Mouse (Mus musculus) left cerebral cortex, adult 6 months (tissue): ENCODE measurements around the gene Bbs2. TPM values are rescaled to one million over a fixed set of nuclear protein-coding genes. Genes with fewer than 3 reads are reported as not detected.

Experiments used
- long read RNA-seq, 2 experiments: library from polyadenylated mRNA; unstranded; transcript quantifications; one replicate each; pipeline ENCODE4 v2.0.0; 2019 to 2020
- polyA plus RNA-seq: library from polyadenylated mRNA; unstranded; fragments of <200 nt; fragmentation: Nextera tagmentation; gene quantifications from 2 replicates; pipeline ENCODE4 v1.2.3, GENCODE M21; 2021

The Bbs2 gene
- polyA plus RNA-seq, result 11.4 and 11.5 TPM in 2 replicates
- long read RNA-seq, experiment 1, transcript Bbs2-201 (17 exons, 3,064 nt), result major isoform, 66 of 88 reads
- long read RNA-seq, experiment 1, partial matches to known transcripts, result 6 of 88 reads
- long read RNA-seq, experiment 1, other reads (novel, unspliced or antisense), result 16 of 88 reads
- long read RNA-seq, experiment 2, transcript Bbs2-201 (17 exons, 3,064 nt), result major isoform, 13 of 24 reads
- long read RNA-seq, experiment 2, partial matches to known transcripts, result 9 of 24 reads
- long read RNA-seq, experiment 2, other reads (novel, unspliced or antisense), result 1 of 24 reads

GRCm38 (mm10) chr8:94098081-94098974 lies at the start of gene Bbs2:
Gene Bbs2, minus strand, starts transcription at chr8:94098928.

GRCm38 (mm10) chr8:94136933-94137332 lies 38.2 kb upstream of the Bbs2 start, which contains the start of gene Mt4:
Gene Mt4, plus strand, starts transcription at chr8:94137197.

GRCm38 (mm10) chr8:94036944-94037524 lies 61.7 kb downstream of the Bbs2 start, which contains the start of the genes Nudt21 and Ogfod1:
Gene Nudt21, minus strand, starts transcription at chr8:94037031.
Gene Ogfod1, plus strand, starts transcription at chr8:94037198.

Other genes starting within 250 kb of the Bbs2 start
- gene Amfr, start 86.1 kb downstream of the Bbs2 start, polyA plus RNA-seq, result 37.2 and 80.5 TPM in 2 replicates
- 26.4 and 27.2 TPM in 2 replicates for gene Nudt21, start 61.9 kb downstream of the Bbs2 start, polyA plus RNA-seq
- gene Ogfod1, start 61.7 kb downstream of the Bbs2 start, polyA plus RNA-seq, result 45.5 and 56.9 TPM in 2 replicates
- gene Mt4, start 38.3 kb upstream of the Bbs2 start, polyA plus RNA-seq, result not detected in 2 replicates
- 1,224 and 1,264 TPM in 2 replicates for gene Mt3, start 53.7 kb upstream of the Bbs2 start, polyA plus RNA-seq
- gene Mt2, start 73.7 kb upstream of the Bbs2 start, polyA plus RNA-seq, result 241 and 320 TPM in 2 replicates
- gene Mt1, start 80.2 kb upstream of the Bbs2 start, polyA plus RNA-seq, result 1,102 and 1,154 TPM in 2 replicates
- 8.2 and 9.8 TPM in 2 replicates for gene Nup93, start 115.6 kb upstream of the Bbs2 start, polyA plus RNA-seq
- gene Slc12a3, start 230.3 kb upstream of the Bbs2 start, polyA plus RNA-seq, result not detected in 2 replicates